Mouse (Mus musculus): ENCODE results near the gene Pde3a. TPM values are rescaled to one million over a fixed set of nuclear protein-coding genes. Genes with fewer than 3 reads are reported as not detected.

Pde3a gene
- polyA plus RNA-seq, 1 experiment from 2014 or later, result 4.2 TPM

GRCm38 (mm10) chr6:141537298-141537697 is 288.2 kb downstream of the Pde3a start:
- Histone ChIP-seq H3K4me2 (replicated peaks) (no peak overlapping the region), H3K4me1 (peaks cover 5% of the 10 kb centered on the region; the same call in 1 of the 2 replicates), H3K9me3 (no peaks in the 10 kb centered on the region), H3K27ac (no peak overlapping the region), H3K4me3 (no peak overlapping the region), H3K36me3 (no peaks in the 10 kb centered on the region), H3K9ac (no peak overlapping the region), H3K27me3 (no peaks in the 10 kb centered on the region)
- 16% methylated on average over 3 of the region's 3 CpGs for WGBS
- ATAC-seq (ENCODE audit: low FRiP score, low read depth), result 0 out of 2 replicates have a peak, but pooled peaks have one; percentile 32

- Histone ChIP-seq H3K9me3 (no peaks in the 10 kb centered on the region), H3K4me2 (replicated peaks) (no peak overlapping the region), H3K36me3 (no peaks in the 10 kb centered on the region), H3K9ac (no peak overlapping the region), H3K27me3 (no peaks in the 10 kb centered on the region; the same call in 1 of the 2 replicates), H3K4me1 (peaks cover 5% of the 10 kb centered on the region; the same call in 1 of the 2 replicates), H3K27ac (no peak overlapping the region), H3K4me3 (no peak overlapping the region)
- WGBS, result 57% methylated on average over 1 of the region's 1 CpGs
- ATAC-seq (ENCODE audit: low FRiP score, low read depth), result no peak
These were observed 292.1 kb downstream of the Pde3a start for GRCm38 (mm10) chr6:141541136-141541535.

DNA sequence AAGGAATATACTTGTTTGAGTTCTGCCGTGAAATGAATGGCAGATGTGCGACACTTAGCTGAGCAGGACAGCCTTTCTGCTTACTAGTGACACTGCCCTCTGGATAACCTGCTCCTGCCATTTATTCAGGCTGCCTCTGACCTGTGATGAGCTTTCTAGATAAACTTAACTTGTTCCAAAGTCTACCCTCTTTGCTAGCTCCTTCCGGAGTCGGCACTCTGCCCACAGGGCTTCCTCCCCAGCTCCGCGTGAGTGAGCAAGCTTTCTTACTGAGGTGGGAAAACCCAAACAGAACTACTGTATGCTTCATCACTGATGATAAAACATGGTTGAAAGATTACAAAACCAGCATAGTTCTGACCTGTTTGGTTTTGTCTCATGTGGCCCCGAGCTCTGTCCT is 294.3 kb downstream of the Pde3a start:
- H3K4me3 ChIP-seq, result no peak overlapping the region
- no peaks in the 10 kb centered on the region; the same call in 1 of the 2 replicates for H3K27me3 ChIP-seq
- H3K9ac ChIP-seq, result no peak overlapping the region
- H3K27ac ChIP-seq, result no peak overlapping the region
- ATAC-seq (ENCODE audit: low FRiP score, low read depth), result no peak
- no peak overlapping the region for H3K4me2 ChIP-seq (replicated peaks)
- no peaks in the 10 kb centered on the region for H3K4me1 ChIP-seq
- H3K9me3 ChIP-seq, result no peaks in the 10 kb centered on the region
- WGBS, result 79% methylated on average over 7 of the region's 7 CpGs
- H3K36me3 ChIP-seq, result no peaks in the 10 kb centered on the region

Measured in limb, embryonic 13.5 days (tissue).